Mouse (Mus musculus) liver, embryonic 14.5 days (tissue): ENCODE data around the gene Ociad1. TPM values are rescaled to one million over a fixed set of nuclear protein-coding genes. Genes with fewer than 3 reads are reported as not detected.

Experiments used
- ATAC-seq: fragments of 200-750 bp; cut with Nextera tagmentation; 2 replicates; pipeline ENCODE4 v1.8.0; 2017; ENCODE audit warnings: moderate number of reproducible peaks, mild to moderate bottlenecking, moderate library complexity; ENCODE audit not compliant: insufficient read depth
- DNase-seq, 3 experiments: peaks; one replicate each; pipeline ENCODE4 v3.0.0-alpha.2; 2012 to 2013; ENCODE audit warnings: low read depth in 3 of 3, low spot score in 3 of 3
- H3K27ac ChIP-seq: fragments of 300-500 bp; sonication (generic); 2 replicates; pipeline ENCODE4 v1.5.1; 2014; ENCODE audit warnings: moderate library complexity, mild to moderate bottlenecking, control low read depth, inconsistent platforms
- H3K27me3 ChIP-seq: fragments of 300-500 bp; sonication (generic); 2 replicates; pipeline ENCODE4 v1.6.1; 2014; ENCODE audit warnings: mild to moderate bottlenecking, low read length, moderate library complexity; ENCODE audit not compliant: control insufficient read depth, insufficient read depth
- H3K36me3 ChIP-seq: fragments of 300-500 bp; sonication (generic); replicated peaks from 2 replicates; pipeline ENCODE4 v1.6.1; 2014; ENCODE audit warnings: low read depth; ENCODE audit not compliant: control insufficient read depth, insufficient read depth
- H3K4me1 ChIP-seq, 2 experiments: fragments of 200-500 bp in 1 of 2; fragments of 300-500 bp in 1 of 2; sonication (generic) in 1 of 2; replicated peaks; 2 replicates each; pipeline ENCODE4 v1.6.1; 2012 to 2014; ENCODE audit warnings: antibody characterized with exemption in 1 of 2, inconsistent platforms in 1 of 2, low read length in 1 of 2; ENCODE audit not compliant: control insufficient read depth in 2 of 2, insufficient read depth in 2 of 2
- H3K4me2 ChIP-seq: fragments of 300-500 bp; sonication (generic); 2 replicates; pipeline ENCODE4 v1.6.1; 2014; ENCODE audit warnings: low read depth, mild to moderate bottlenecking, control low read depth, moderate library complexity
- H3K4me3 ChIP-seq, 2 experiments: fragments of 200-500 bp in 1 of 2; fragments of 300-500 bp in 1 of 2; sonication (generic) in 1 of 2; 2 replicates each; pipeline ENCODE4 v1.5.1; 2012 to 2014; ENCODE audit warnings: low read depth in 2 of 2, low read length in 2 of 2, mild to moderate bottlenecking in 2 of 2, control low read depth in 1 of 2, inconsistent platforms in 1 of 2, moderate library complexity in 1 of 2; ENCODE audit not compliant: insufficient read depth in 1 of 2
- H3K9ac ChIP-seq: fragments of 300-500 bp; sonication (generic); replicated peaks from 2 replicates; pipeline ENCODE4 v1.6.1; 2014; ENCODE audit warnings: mild to moderate bottlenecking, control low read depth, moderate library complexity
- H3K9me3 ChIP-seq: fragments of 300-500 bp; sonication (generic); 2 replicates; pipeline ENCODE4 v1.6.1; 2016; ENCODE audit warnings: low read length, mixed read lengths; ENCODE audit not compliant: control insufficient read depth
- CTCF ChIP-seq: IDR thresholded peaks from 2 replicates; pipeline ENCODE4 v1.5.1; 2016; ENCODE audit warnings: antibody characterized with exemption, low read depth, control low read depth
- EP300 ChIP-seq: IDR thresholded peaks from 2 replicates; pipeline ENCODE4 v1.6.1; 2016; ENCODE audit warnings: antibody characterized with exemption, low read depth
- WGBS: fragments of 180-500 bp; shearing (Covaris S2); extraction: QIAGEN DNeasy Blood & Tissue Kit; methylation state at CpG from one replicate; pipeline ENCODE4 v1.1.7; 2014; ENCODE audit not compliant: insufficient replicate concordance; 5-methylcytosine and 5-hydroxymethylcytosine counted together
- polyA plus RNA-seq, 2 experiments: library from polyadenylated mRNA; depleted of rRNA in 1 of 2; stranded (reverse) in 1 of 2; unstranded in 1 of 2; fragments of >200 nt; fragmentation: Nextera tagmentation in 1 of 2; extraction: Ambion mirVana in 1 of 2; gene quantifications; 2 replicates each; pipeline versions ENCODE4 v1.2.1 to v1.2.3; 2012 to 2014

Ociad1 gene
- polyA plus RNA-seq, 2 experiments: 77.4 to 81.4 TPM

GRCm38 (mm10) chr5:73331002-73331401, 38.4 kb downstream of the Ociad1 start:
- H3K4me2 ChIP-seq: no peak overlapping the region
- TF ChIP-seq CTCF (no peak), EP300 (no peak)
- DNase-seq (no peak), ATAC-seq (no peak)
- H3K9ac ChIP-seq: no peak overlapping the region
- H3K4me1 ChIP-seq: no peaks in the 10 kb centered on the region
- 45% methylated on average over 4 of the region's 4 CpGs for WGBS
- no peak overlapping the region for H3K27ac ChIP-seq
- H3K36me3 ChIP-seq: no peaks in the 10 kb centered on the region
- H3K9me3 ChIP-seq: no peaks in the 10 kb centered on the region
- H3K4me3 ChIP-seq: no peak overlapping the region
- no peaks in the 10 kb centered on the region for H3K27me3 ChIP-seq

DNA sequence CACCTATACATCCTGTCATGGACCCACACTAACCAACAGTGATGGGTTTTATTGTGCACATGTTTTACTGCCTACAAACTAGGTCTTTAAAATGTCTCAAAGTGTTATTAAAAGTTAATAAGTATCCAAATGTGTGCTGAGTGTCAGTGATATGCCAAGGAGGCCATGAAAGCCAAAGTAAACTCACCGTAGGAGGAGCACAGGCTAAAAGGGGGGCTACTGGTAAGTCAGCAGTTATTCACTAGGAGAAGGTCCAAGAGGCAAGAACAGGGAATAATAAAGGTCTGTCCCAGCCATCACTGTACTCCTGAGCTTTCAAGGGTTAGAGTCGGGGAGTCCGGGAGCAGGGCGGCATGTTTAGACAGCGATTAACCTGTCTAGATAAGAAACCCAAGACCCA, 43.9 kb downstream of the Ociad1 start:
- no peak overlapping the region for H3K27ac ChIP-seq
- no peak overlapping the region for H3K4me2 ChIP-seq
- no peaks in the 10 kb centered on the region for H3K4me1 ChIP-seq
- TF ChIP-seq CTCF (no peak), EP300 (no peak)
- WGBS: 69% methylated on average over 5 of the region's 5 CpGs
- H3K27me3 ChIP-seq: no peaks in the 10 kb centered on the region; the same call in 1 of the 2 replicates
- H3K4me3 ChIP-seq: no peak overlapping the region
- no peak for ATAC-seq
- H3K36me3 ChIP-seq: no peaks in the 10 kb centered on the region
- no peaks in the 10 kb centered on the region for H3K9me3 ChIP-seq
- DNase-seq: no peak
- H3K9ac ChIP-seq: no peak overlapping the region

- Histone ChIP-seq H3K4me2 (peak overlapping the region; percentile 71), H3K4me1 (0 out of 4 replicates have a peak, but pooled peaks cover 0 to 3% of the 10 kb centered on the region in 2 experiments), H3K27ac (no peak overlapping the region), H3K9me3 (no peaks in the 10 kb centered on the region), H3K9ac (peak overlapping the region; percentile 48), H3K4me3 (peak overlapping the region; percentile 29 to 54), H3K36me3 (no peaks in the 10 kb centered on the region), H3K27me3 (no peaks in the 10 kb centered on the region; the same call in 1 of the 2 replicates)
- TF ChIP-seq EP300: no peak
- TF ChIP-seq CTCF: no peak
- ATAC-seq: peak; percentile 48
- DNase-seq: no peak
- 7% methylated on average over 35 of the region's 41 CpGs for WGBS
Observed at GRCm38 (mm10) chr5:73337961-73338831, 45.6 kb downstream of the Ociad1 start.

DNA sequence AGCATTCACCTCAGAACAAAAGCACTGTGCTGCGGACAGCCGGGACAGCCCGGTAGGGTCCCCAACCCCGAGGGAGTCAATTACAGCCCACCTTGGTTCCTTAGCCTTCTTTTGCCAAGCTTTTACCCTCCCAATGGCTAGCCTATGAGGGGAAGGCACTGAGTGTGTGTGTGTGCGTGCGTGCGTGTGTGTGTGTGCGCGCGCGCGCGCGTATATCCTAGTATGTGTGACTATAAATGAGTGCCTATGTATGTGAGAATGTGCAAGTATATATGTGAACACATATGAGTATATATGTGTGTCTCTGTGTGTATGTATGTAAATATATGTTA, 46.2 kb downstream of the Ociad1 start:
- H3K4me1 ChIP-seq: 0 out of 4 replicates have a peak, but pooled peaks cover 0 to 3% of the 10 kb centered on the region in 2 experiments
- TF ChIP-seq CTCF (no peak), EP300 (no peak)
- peak overlapping the region; percentile 29 to 54; a peak in 3 of 4 replicates for H3K4me3 ChIP-seq
- H3K27me3 ChIP-seq: no peaks in the 10 kb centered on the region; the same call in 1 of the 2 replicates
- DNase-seq (no peak), ATAC-seq (no peak)
- peak overlapping the region; percentile 48 for H3K9ac ChIP-seq
- H3K4me2 ChIP-seq: peak overlapping the region; percentile 71
- no peak overlapping the region for H3K27ac ChIP-seq
- WGBS: 59% methylated on average over 14 of the region's 14 CpGs
- no peaks in the 10 kb centered on the region for H3K36me3 ChIP-seq
- H3K9me3 ChIP-seq: no peaks in the 10 kb centered on the region
